Mouse (Mus musculus) hindbrain, embryonic 14.5 days (tissue): ENCODE measurements at regions not wholly inside any gene's neighbourhood (a gene's known extent, or its start where the extent isn't known, plus 50 kb on each side); places are given as distances from the start of the nearest gene placed in this dataset.
A peak's percentile ranks its signal among the peaks of the same experiment; 100 is the strongest.
"Not testable (repeated sequence)": the region's sequence is repeated elsewhere in the genome, so short reads cannot be mapped to it uniquely, and the experiment has no call there.

Experiments
- ATAC-seq: fragments of 200-750 bp; cut with Nextera tagmentation; 2 replicates; pipeline ENCODE4 v1.8.0; 2017; ENCODE audit warnings: moderate number of reproducible peaks, mild to moderate bottlenecking, moderate TSS enrichment, moderate library complexity; ENCODE audit not compliant: low FRiP score
- DNase-seq: peaks from one replicate; pipeline ENCODE4 v3.0.0-alpha.2; 2015; ENCODE audit warnings: low spot score
- H3K27ac ChIP-seq: fragments of 300-500 bp; sonication (generic); 2 replicates; pipeline ENCODE4 v1.5.1; 2014; ENCODE audit warnings: mild to moderate bottlenecking, moderate library complexity
- H3K27me3 ChIP-seq: fragments of 300-500 bp; sonication (generic); 2 replicates; pipeline ENCODE4 v1.6.1; 2014; ENCODE audit warnings: mild to moderate bottlenecking, low read length, mixed read lengths; ENCODE audit not compliant: control insufficient read depth, insufficient read depth
- H3K36me3 ChIP-seq: fragments of 300-500 bp; sonication (generic); replicated peaks from 2 replicates; pipeline ENCODE4 v1.6.1; 2014; ENCODE audit not compliant: control insufficient read depth, insufficient read depth
- H3K4me1 ChIP-seq: fragments of 300-500 bp; sonication (generic); replicated peaks from 2 replicates; pipeline ENCODE4 v1.6.1; 2014; ENCODE audit warnings: antibody characterized with exemption, low read length, mixed read lengths; ENCODE audit not compliant: control insufficient read depth, insufficient read depth
- H3K4me2 ChIP-seq: fragments of 300-500 bp; sonication (generic); replicated peaks from 2 replicates; pipeline ENCODE4 v1.6.1; 2014; ENCODE audit warnings: mild to moderate bottlenecking, moderate library complexity
- H3K4me3 ChIP-seq: fragments of 300-500 bp; sonication (generic); replicated peaks from 2 replicates; pipeline ENCODE4 v1.5.1; 2014; ENCODE audit warnings: mild to moderate bottlenecking, low read length
- H3K9ac ChIP-seq: fragments of 300-500 bp; sonication (generic); 2 replicates; pipeline ENCODE4 v1.6.1; 2014
- H3K9me3 ChIP-seq: fragments of 300-500 bp; sonication (generic); 2 replicates; pipeline ENCODE4 v1.6.1; 2016; ENCODE audit warnings: low read length; ENCODE audit not compliant: control insufficient read depth
- WGBS: fragments of 180-500 bp; shearing (Covaris S2); extraction: QIAGEN DNeasy Blood & Tissue Kit; methylation state at CpG from one replicate; pipeline ENCODE4 v1.1.7; 2014; 5-methylcytosine and 5-hydroxymethylcytosine counted together

- H3K4me2 ChIP-seq: no peak overlapping the region
- 49% methylated on average over 6 of the region's 6 CpGs for WGBS
- H3K9me3 ChIP-seq: no peaks in the 10 kb centered on the region
- DNase-seq (no peak), ATAC-seq (no peak; the same call in 1 of the 2 replicates)
- 0 out of 2 replicates have a peak, but pooled peaks cover 4% of the 10 kb centered on the region for H3K4me1 ChIP-seq
- H3K36me3 ChIP-seq: no peaks in the 10 kb centered on the region
- H3K4me3 ChIP-seq: no peak overlapping the region
- H3K9ac ChIP-seq: no peak overlapping the region
- H3K27ac ChIP-seq: no peak overlapping the region
- no peaks in the 10 kb centered on the region for H3K27me3 ChIP-seq
Observed at GRCm38 (mm10) chr5:102123285-102123684, 53.6 kb upstream of the Wdfy3 start.

- Histone ChIP-seq H3K36me3 (no peaks in the 10 kb centered on the region), H3K27ac (no peak overlapping the region), H3K9ac (no peak overlapping the region), H3K4me2 (no peak overlapping the region), H3K4me1 (0 out of 2 replicates have a peak, but pooled peaks cover 4% of the 10 kb centered on the region), H3K9me3 (no peaks in the 10 kb centered on the region), H3K27me3 (no peaks in the 10 kb centered on the region), H3K4me3 (no peak overlapping the region)
- DNase-seq (peak; percentile 38), ATAC-seq (no peak)
- 23% methylated on average over 3 of the region's 3 CpGs for WGBS
Observed at GRCm38 (mm10) chr5:102126737-102127136, 57.0 kb upstream of the Wdfy3 start.

- Histone ChIP-seq H3K4me1 (0 out of 2 replicates have a peak, but pooled peaks cover 6% of the 10 kb centered on the region), H3K27me3 (no peaks in the 10 kb centered on the region), H3K9me3 (no peaks in the 10 kb centered on the region), H3K4me3 (no peak overlapping the region), H3K36me3 (no peaks in the 10 kb centered on the region), H3K4me2 (no peak overlapping the region), H3K27ac (no peak overlapping the region), H3K9ac (no peak overlapping the region)
- ATAC-seq (no peak), DNase-seq (no peak)
- WGBS: 86% methylated on average over 4 of the region's 4 CpGs
Observed at GRCm38 (mm10) chr5:102147991-102148390, 78.3 kb upstream of the Wdfy3 start.

- H3K36me3 ChIP-seq: no peaks in the 10 kb centered on the region
- DNase-seq (peak; percentile 98), ATAC-seq (peak; percentile 85)
- no peak overlapping the region for H3K4me3 ChIP-seq
- H3K27me3 ChIP-seq: no peaks in the 10 kb centered on the region
- 0 out of 2 replicates have a peak, but pooled peaks cover 6% of the 10 kb centered on the region for H3K4me1 ChIP-seq
- 39% methylated on average over 14 of the region's 14 CpGs for WGBS
- no peaks in the 10 kb centered on the region for H3K9me3 ChIP-seq
- no peak overlapping the region for H3K4me2 ChIP-seq
- peak overlapping the region; percentile 59; the same call in 1 of the 2 replicates for H3K27ac ChIP-seq
- H3K9ac ChIP-seq: peak overlapping the region; percentile 28; the same call in 1 of the 2 replicates
Observed at GRCm38 (mm10) chr5:102149481-102150129, 79.9 kb upstream of the Wdfy3 start.

GRCm38 (mm10) chr5:102159621-102160020, 89.9 kb upstream of the Wdfy3 start:
- Histone ChIP-seq H3K4me2 (no peak overlapping the region), H3K4me1 (no peaks in the 10 kb centered on the region), H3K27ac (no peak overlapping the region), H3K27me3 (no peaks in the 10 kb centered on the region), H3K36me3 (no peaks in the 10 kb centered on the region), H3K9ac (no peak overlapping the region), H3K9me3 (no peaks in the 10 kb centered on the region), H3K4me3 (no peak overlapping the region)
- 29% methylated on average over 2 of the region's 2 CpGs for WGBS
- ATAC-seq: no peak
- DNase-seq: no peak

- 31% methylated on average over 4 of the region's 4 CpGs for WGBS
- Histone ChIP-seq H3K36me3 (no peaks in the 10 kb centered on the region), H3K27ac (no peak overlapping the region), H3K9ac (no peak overlapping the region), H3K27me3 (no peaks in the 10 kb centered on the region), H3K9me3 (no peaks in the 10 kb centered on the region), H3K4me2 (no peak overlapping the region), H3K4me3 (no peak overlapping the region), H3K4me1 (no peaks in the 10 kb centered on the region)
- no peak for ATAC-seq
- no peak for DNase-seq
Observed at GRCm38 (mm10) chr5:102167981-102168380, 98.3 kb upstream of the Wdfy3 start.

GRCm38 (mm10) chr5:102171808-102172207, 102.1 kb upstream of the Wdfy3 start:
- Histone ChIP-seq H3K27me3 (no peaks in the 10 kb centered on the region), H3K4me2 (no peak overlapping the region), H3K4me1 (no peaks in the 10 kb centered on the region), H3K4me3 (no peak overlapping the region), H3K27ac (no peak overlapping the region), H3K36me3 (no peaks in the 10 kb centered on the region), H3K9ac (no peak overlapping the region), H3K9me3 (no peaks in the 10 kb centered on the region)
- ATAC-seq: no peak
- no peak for DNase-seq
- 62% methylated on average over 2 of the region's 3 CpGs for WGBS

- Histone ChIP-seq H3K4me3 (no peak overlapping the region), H3K36me3 (no peaks in the 10 kb centered on the region), H3K27me3 (no peaks in the 10 kb centered on the region), H3K27ac (no peak overlapping the region), H3K9ac (no peak overlapping the region), H3K4me2 (no peak overlapping the region), H3K9me3 (no peaks in the 10 kb centered on the region), H3K4me1 (no peaks in the 10 kb centered on the region)
- WGBS: 80% methylated on average over 8 of the region's 8 CpGs
- no peak for DNase-seq
- ATAC-seq: no peak
Observed at GRCm38 (mm10) chr5:102180250-102180649, 110.5 kb upstream of the Wdfy3 start.

GRCm38 (mm10) chr5:102188951-102189350, 119.2 kb upstream of the Wdfy3 start:
- H3K27ac ChIP-seq, H3K36me3 ChIP-seq, H3K27me3 ChIP-seq, H3K4me2 ChIP-seq, H3K9ac ChIP-seq, DNase-seq, H3K4me3 ChIP-seq, ATAC-seq, H3K4me1 ChIP-seq, H3K9me3 ChIP-seq: not testable (repeated sequence)
- WGBS: 82% methylated on average over 4 of the region's 4 CpGs
